Mouse (Mus musculus): ENCODE results near the gene Mrc2. TPM values are rescaled to one million over a fixed set of nuclear protein-coding genes. Genes with fewer than 3 reads are reported as not detected.

Gene Mrc2
- total and polyA plus RNA-seq, 3 experiments = not detected

GRCm38 (mm10) chr11:105375821-105376235, 83.4 kb downstream of the Mrc2 start:
- Histone ChIP-seq H3K4me1 (ENCODE audit: control insufficient read depth in 1 of 2, insufficient read depth in 2 of 2, low read length in 2 of 2) (no peaks in the 10 kb centered on the region), H3K9ac (ENCODE audit: control insufficient read depth, low read depth, low read length, poor library complexity, severe bottlenecking) (no peak overlapping the region), H3K36me3 (ENCODE audit: control insufficient read depth in 1 of 2, insufficient read depth in 2 of 2, low read length in 2 of 2) (no peaks in the 10 kb centered on the region), H3K27me3 (ENCODE audit: control insufficient read depth in 1 of 2, insufficient read depth in 2 of 2, low read length in 2 of 2) (peaks cover 4 to 5% of the 10 kb centered on the region in 2 experiments), H3K27ac (ENCODE audit: control insufficient read depth, low read depth, low read length) (no peak overlapping the region), H3K4me3 (ENCODE audit: control insufficient read depth in 1 of 2, insufficient read depth in 1 of 2, low read depth in 2 of 2, low read length in 2 of 2) (no peak overlapping the region), H3K79me2 (ENCODE audit: control insufficient read depth, insufficient read depth, low read length, poor library complexity) (no peaks in the 10 kb centered on the region), H3K9me3 (replicated peaks; ENCODE audit: insufficient read depth, low read length) (no peaks in the 10 kb centered on the region)
- no peak for TF ChIP-seq POLR2AphosphoS2 (IDR thresholded peaks at IDR 0.05; ENCODE audit: low read length)
- TF ChIP-seq MAX (IDR thresholded peaks at IDR 0.05; ENCODE audit: low read length) = no peak
- TF ChIP-seq ETS1 (IDR thresholded peaks at IDR 0.05; ENCODE audit: low read depth, low read length) = no peak
- no peak for TF ChIP-seq ZNF384 (IDR thresholded peaks at IDR 0.05; ENCODE audit: low read depth, low read length)
- TF ChIP-seq GATA1 (IDR thresholded peaks at IDR 0.05; ENCODE audit: low read depth, low read length) = no peak
- no peak for TF ChIP-seq USF2 (IDR thresholded peaks at IDR 0.05; ENCODE audit: borderline replicate concordance in 1 of 2, insufficient read depth in 1 of 2, low read depth in 1 of 2, low read length in 2 of 2)
- no peak for DNase-seq (ENCODE audit: low read depth, low spot score)

- Histone ChIP-seq H3K4me1 (ENCODE audit: control insufficient read depth in 1 of 2, insufficient read depth in 2 of 2, low read length in 2 of 2) (no peaks in the 10 kb centered on the region), H3K27me3 (ENCODE audit: control insufficient read depth in 1 of 2, insufficient read depth in 2 of 2, low read length in 2 of 2) (peaks cover 7% of the 10 kb centered on the region in 2 experiments; a peak in 3 of 4 replicates), H3K4me3 (ENCODE audit: control insufficient read depth in 1 of 2, insufficient read depth in 1 of 2, low read depth in 2 of 2, low read length in 2 of 2) (no peak overlapping the region), H3K9me3 (replicated peaks; ENCODE audit: insufficient read depth, low read length) (no peaks in the 10 kb centered on the region), H3K9ac (ENCODE audit: control insufficient read depth, low read depth, low read length, poor library complexity, severe bottlenecking) (no peak overlapping the region), H3K36me3 (ENCODE audit: control insufficient read depth in 1 of 2, insufficient read depth in 2 of 2, low read length in 2 of 2) (no peaks in the 10 kb centered on the region), H3K79me2 (ENCODE audit: control insufficient read depth, insufficient read depth, low read length, poor library complexity) (no peaks in the 10 kb centered on the region), H3K27ac (ENCODE audit: control insufficient read depth, low read depth, low read length) (no peak overlapping the region)
- TF ChIP-seq POLR2AphosphoS5 (IDR thresholded peaks at IDR 0.05; ENCODE audit: borderline replicate concordance, low read depth, low read length) = no peak
- TF ChIP-seq MYC (IDR thresholded peaks at IDR 0.05; ENCODE audit: low read depth, low read length) = no peak
- TF ChIP-seq RAD21 (IDR thresholded peaks at IDR 0.05; ENCODE audit: low read depth, low read length) = no peak
- TF ChIP-seq GATA1 (IDR thresholded peaks at IDR 0.05; ENCODE audit: low read depth, low read length) = no peak
- no peak for TF ChIP-seq TCF12 (IDR thresholded peaks at IDR 0.05; ENCODE audit: low read depth, low read length)
- no peak for TF ChIP-seq MYB (IDR thresholded peaks at IDR 0.05; ENCODE audit: low read depth, low read length)
- TF ChIP-seq GABPA (IDR thresholded peaks at IDR 0.05; ENCODE audit: low read depth, low read length) = no peak
- TF ChIP-seq MAZ (IDR thresholded peaks at IDR 0.05; ENCODE audit: low read depth, low read length) = no peak
- no peak for TF ChIP-seq EP300 (IDR thresholded peaks at IDR 0.05; ENCODE audit: low read depth in 1 of 2, low read length in 2 of 2)
- no peak for TF ChIP-seq CTCF (IDR thresholded peaks at IDR 0.05 in 2 of 3, conservative IDR thresholded peaks at IDR 0.05 in 1 of 3; ENCODE audit: control insufficient read depth in 1 of 3, insufficient read depth in 1 of 3, low read depth in 2 of 3, low read length in 3 of 3, poor library complexity in 1 of 3, severe bottlenecking in 1 of 3)
- no peak for TF ChIP-seq SIN3A (IDR thresholded peaks at IDR 0.05; ENCODE audit: low read length)
- TF ChIP-seq TAL1 (IDR thresholded peaks at IDR 0.05; ENCODE audit: low read length) = no peak
- TF ChIP-seq MAX (IDR thresholded peaks at IDR 0.05; ENCODE audit: low read length) = no peak
- TF ChIP-seq MXI1 (IDR thresholded peaks at IDR 0.05; ENCODE audit: low read depth, low read length) = no peak
- DNase-seq (ENCODE audit: low read depth, low spot score) = no peak
Observed at GRCm38 (mm10) chr11:105385266-105385665, 92.8 kb downstream of the Mrc2 start.
